Comparison of ENCODE assay signal across 8 mouse cellular contexts in genomic region chr7:123124735-123125181, GRCm38 (mm10). TPM values are rescaled to one million over a fixed set of nuclear protein-coding genes. Genes with fewer than 3 reads are reported as not detected.
A peak's percentile ranks its signal among the peaks of the same experiment; 100 is the strongest.
DNase-seq lines count a peak whose midpoint lies in the region; ATAC-seq and TF ChIP-seq lines count a peak whose summit lies in the region.

No protein-coding gene starts in this region.

- no peak for TF ChIP-seq CTCF in spleen, adult 2 months (IDR thresholded peaks at IDR 0.05; ENCODE audit: extremely low read depth, insufficient read depth, insufficient read length, insufficient replicate concordance)
- TF ChIP-seq CTCF in forebrain, postnatal 0 days (IDR thresholded peaks at IDR 0.05; ENCODE audit: low read depth), result no peak

- H3K4me1 ChIP-seq in spleen, adult 2 months (ENCODE audit: control insufficient read depth, insufficient read depth, insufficient read length), result no peaks in the 10 kb centered on the region
- H3K4me1 ChIP-seq in forebrain, postnatal 0 days (ENCODE audit: insufficient read depth), result no peaks in the 10 kb centered on the region
- peaks cover 15% of the 10 kb centered on the region for H3K4me1 ChIP-seq in midbrain, embryonic 12.5 days

- TF ChIP-seq POLR2A in spleen, adult 2 months (IDR thresholded peaks at IDR 0.05; ENCODE audit: low read depth, low read length), result no peak

- no peaks in the 10 kb centered on the region for H3K9me3 ChIP-seq in forebrain, postnatal 0 days (ENCODE audit: low read length)
- H3K9me3 ChIP-seq in midbrain, embryonic 12.5 days, result no peaks in the 10 kb centered on the region

- no peak overlapping the region for H3K27ac ChIP-seq in spleen, adult 2 months (ENCODE audit: insufficient read depth, low read length)
- H3K27ac ChIP-seq in forebrain, postnatal 0 days (ENCODE audit: low read depth, low read length), result peak overlapping the region; percentile 97
- H3K27ac ChIP-seq in midbrain, embryonic 12.5 days (replicated peaks), result peak overlapping the region; percentile 97; the same call in 1 of the 2 replicates

- peak overlapping the region; percentile 91 for H3K9ac ChIP-seq in forebrain, postnatal 0 days
- H3K9ac ChIP-seq in midbrain, embryonic 12.5 days (replicated peaks), result peak overlapping the region; percentile 97

- peak overlapping the region; percentile 99 for H3K4me3 ChIP-seq in spleen, adult 2 months (ENCODE audit: extremely low read depth, insufficient read depth, insufficient read length)
- peak overlapping the region; percentile 94 for H3K4me3 ChIP-seq in forebrain, postnatal 0 days (ENCODE audit: low read depth, low read length)
- peak overlapping the region; percentile 100 for H3K4me3 ChIP-seq in midbrain, embryonic 12.5 days

- DNase-seq in adrenal gland, postnatal 10 days, result peak; percentile 22
- DNase-seq in adrenal gland, adult 18-20 months (ENCODE audit: low spot score in 2 of 2), result no peak
- DNase-seq in spleen, adult 2 months (ENCODE audit: low read depth in 1 of 2, low spot score in 2 of 2), result no peak
- DNase-seq in spleen, postnatal 14 days (ENCODE audit: low spot score in 2 of 2), result no peak
- peak; percentile 63 for DNase-seq in forebrain, postnatal 0 days
- peak; percentile 46 for DNase-seq in kidney, postnatal 10 days

- ATAC-seq in forebrain, postnatal 0 days, result peak; percentile 9; the same call in 1 of the 2 replicates
- ATAC-seq in midbrain, embryonic 12.5 days (ENCODE audit: low FRiP score, low read depth), result peak; percentile 10; the same call in 1 of the 2 replicates
- ATAC-seq in granulocyte monocyte progenitor cell, adult 5-6 weeks (replicated peaks; ENCODE audit: poor library complexity, severe bottlenecking), result no peak

- no peaks in the 10 kb centered on the region for H3K27me3 ChIP-seq in spleen, adult 2 months (ENCODE audit: control insufficient read depth, insufficient read depth, low read length)
- no peaks in the 10 kb centered on the region for H3K27me3 ChIP-seq in forebrain, postnatal 0 days (ENCODE audit: insufficient read depth, low read length)
- H3K27me3 ChIP-seq in midbrain, embryonic 12.5 days, result no peaks in the 10 kb centered on the region

- peaks cover 3% of the 10 kb centered on the region for H3K36me3 ChIP-seq in spleen, adult 2 months (ENCODE audit: control insufficient read depth, insufficient read depth, low read length)
- H3K36me3 ChIP-seq in forebrain, postnatal 0 days (ENCODE audit: insufficient read depth), result peaks cover 7% of the 10 kb centered on the region; the same call in 1 of the 2 replicates
- H3K36me3 ChIP-seq in midbrain, embryonic 12.5 days, result 0 out of 2 replicates have a peak, but pooled peaks cover 12% of the 10 kb centered on the region

- peak overlapping the region; percentile 55 for H3K4me2 ChIP-seq in forebrain, postnatal 0 days (ENCODE audit: low read depth)
- peak overlapping the region; percentile 61 for H3K4me2 ChIP-seq in midbrain, embryonic 12.5 days (replicated peaks)

- WGBS in spleen, adult 2 months, result 2% methylated on average over 16 of the region's 16 CpGs
- WGBS in forebrain, postnatal 0 days, result under 1% methylated on average over 16 of the region's 16 CpGs
- WGBS in midbrain, embryonic 12.5 days, result 2% methylated on average over 16 of the region's 16 CpGs

RNA-seq across cellular contexts. Expression of gene Tnrc6a, which starts 1.1 kb away (rescaled TPM):
- 10 to 100 TPM; 32.9 to 57.8 TPM for total RNA-seq in adrenal gland, postnatal 10 days (2021)
- 10 to 100 TPM; 39.7 to 45.9 TPM for total RNA-seq in adrenal gland, adult 18-20 months (2021)
- 33.2 and 43.7 TPM in 2 replicates for polyA plus RNA-seq in spleen, adult 2 months (2012; rRNA removed)
- 38.4 and 48.0 TPM in 2 replicates for total RNA-seq in forebrain, postnatal 0 days (2014; rRNA removed)
- polyA plus RNA-seq in forebrain, postnatal 0 days (2015; fragmentation: Nextera tagmentation; extraction: Ambion mirVana), result 30.8 and 40.7 TPM in 2 replicates
- 79.5 and 82.6 TPM in 2 replicates for polyA plus RNA-seq in midbrain, embryonic 12.5 days (2016; fragmentation: Nextera tagmentation; extraction: Ambion mirVana)
- total RNA-seq in granulocyte monocyte progenitor cell, adult 5-6 weeks (2014; fragmentation: Nextera tagmentation), result 26.8 and 33.8 TPM in 2 replicates
- 24.9 and 31.8 TPM in 2 replicates for total RNA-seq in granulocyte monocyte progenitor cell, adult 5-6 weeks (2017)

Comparison
In these comparisons a context has a peak if more than half of its experiments do, and no peak if none do; other contexts are left out.
1. DNase-seq: peak in adrenal gland, postnatal 10 days (single experiment), forebrain, postnatal 0 days (single experiment) and kidney, postnatal 10 days (single experiment); none in adrenal gland, adult 18-20 months (0 of 2), spleen, adult 2 months (0 of 2) and spleen, postnatal 14 days (0 of 2).
2. Peak in every context shown above with its lines, with median percentiles within 50 percentile points of each other: H3K4me3 ChIP-seq.